Comparison of ENCODE assay signal across 10 mouse cellular contexts in the genomic region with DNA sequence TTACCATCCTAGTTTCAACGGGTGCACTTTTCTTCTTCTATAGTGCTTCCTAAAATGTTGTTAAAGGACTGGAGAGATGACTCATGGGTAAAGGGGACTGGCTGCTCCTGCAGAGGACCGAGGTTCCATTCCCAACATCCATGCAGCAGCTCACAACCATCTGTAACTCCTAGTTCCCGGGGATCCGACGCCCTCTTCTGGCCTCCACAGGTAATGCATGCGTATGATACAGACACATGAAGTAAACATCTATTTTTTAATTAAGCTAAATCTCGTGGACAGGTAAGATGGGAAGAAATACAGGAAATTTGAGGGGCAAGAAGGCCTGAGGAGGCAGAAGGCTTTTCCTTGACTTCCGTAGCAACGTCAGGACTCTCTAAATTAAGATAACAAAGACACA. TPM values are rescaled to one million over a fixed set of nuclear protein-coding genes. Genes with fewer than 3 reads are reported as not detected.
DNase-seq lines count a peak whose midpoint lies in the region; ATAC-seq lines count a peak whose summit lies in the region.
"Had no signal": no experiment of that assay in that cellular context is flagged by ENCODE, and none has a peak within 500 bp of the region (broad histone marks: within the 10 kb centered on the region; RNA-seq: fewer than 3 reads in every experiment).

No protein-coding gene starts in this region.

- H3K27ac ChIP-seq in heart, embryonic 16.5 days (ENCODE audit: low read length) = peak overlapping the region; percentile 22
- no peak overlapping the region for H3K27ac ChIP-seq in heart, embryonic 12.5 days (ENCODE audit: poor library complexity, severe bottlenecking)
- no peak overlapping the region for H3K27ac ChIP-seq in neural tube, embryonic 15.5 days (replicated peaks)
- H3K27ac ChIP-seq: neural tube, embryonic 12.5 days had no signal

- H3K9ac ChIP-seq in heart, embryonic 16.5 days (ENCODE audit: low read length) = no peak overlapping the region; the same call in 1 of the 2 replicates
- H3K9ac ChIP-seq in heart, embryonic 12.5 days = no peak overlapping the region
- no peak overlapping the region for H3K9ac ChIP-seq in neural tube, embryonic 15.5 days (replicated peaks)

- H3K4me3 ChIP-seq in heart, embryonic 16.5 days (ENCODE audit: low read length) = no peak overlapping the region
- H3K4me3 ChIP-seq in heart, embryonic 12.5 days = no peak overlapping the region
- no peak overlapping the region for H3K4me3 ChIP-seq in neural tube, embryonic 15.5 days (replicated peaks)

- DNase-seq in NIH3T3 (ENCODE audit: low read depth) (peak; percentile 23), MN1 (ENCODE audit: low spot score) (no peak)
- DNase-seq in kidney, adult 9 months = peak; percentile 73
- DNase-seq in right cerebral cortex, adult 18-20 months = no peak
- DNase-seq in gastrocnemius, adult 8-10 months (ENCODE audit: low spot score in 2 of 2) = no peak

- no peaks in the 10 kb centered on the region for H3K36me3 ChIP-seq in heart, embryonic 16.5 days (ENCODE audit: control insufficient read depth, insufficient read depth)
- H3K36me3 ChIP-seq in heart, embryonic 12.5 days = no peaks in the 10 kb centered on the region
- no peaks in the 10 kb centered on the region for H3K36me3 ChIP-seq in neural tube, embryonic 15.5 days
- H3K36me3 ChIP-seq: neural tube, embryonic 12.5 days had no signal

- peaks cover 15% of the 10 kb centered on the region for H3K4me1 ChIP-seq in heart, embryonic 16.5 days (ENCODE audit: control insufficient read depth, insufficient read depth, low read length)
- peaks cover 25% of the 10 kb centered on the region for H3K4me1 ChIP-seq in heart, embryonic 12.5 days (replicated peaks)
- H3K4me1 ChIP-seq in neural tube, embryonic 15.5 days = peaks cover 16% of the 10 kb centered on the region

- no peaks in the 10 kb centered on the region; the same call in 1 of the 2 replicates for H3K9me3 ChIP-seq in heart, embryonic 16.5 days (replicated peaks; ENCODE audit: control insufficient read depth, low read length)
- H3K9me3 ChIP-seq in heart, embryonic 12.5 days (replicated peaks) = peaks cover 3% of the 10 kb centered on the region; the same call in 1 of the 2 replicates
- no peaks in the 10 kb centered on the region for H3K9me3 ChIP-seq in neural tube, embryonic 15.5 days (replicated peaks)
- H3K9me3 ChIP-seq: neural tube, embryonic 12.5 days had no signal

- no peaks in the 10 kb centered on the region for H3K27me3 ChIP-seq in heart, embryonic 16.5 days (ENCODE audit: control insufficient read depth, insufficient read depth, low read length)
- no peaks in the 10 kb centered on the region for H3K27me3 ChIP-seq in heart, embryonic 12.5 days (replicated peaks)
- H3K27me3 ChIP-seq in neural tube, embryonic 15.5 days (replicated peaks) = no peaks in the 10 kb centered on the region
- H3K27me3 ChIP-seq: neural tube, embryonic 12.5 days had no signal

- peak overlapping the region; percentile 99; the same call in 1 of the 2 replicates for H3K4me2 ChIP-seq in heart, embryonic 16.5 days (ENCODE audit: low read depth, low read length)
- H3K4me2 ChIP-seq in heart, embryonic 12.5 days = no peak overlapping the region
- H3K4me2 ChIP-seq in neural tube, embryonic 15.5 days = peak overlapping the region; percentile 89; the same call in 1 of the 2 replicates

- WGBS in heart, embryonic 16.5 days = 35% methylated on average over 9 of the region's 9 CpGs
- WGBS in heart, embryonic 12.5 days = 38% methylated on average over 9 of the region's 9 CpGs
- WGBS in neural tube, embryonic 15.5 days = 44% methylated on average over 9 of the region's 9 CpGs

- no peak for ATAC-seq in heart, embryonic 16.5 days (replicated peaks; ENCODE audit: extremely low read depth, insufficient read depth, low FRiP score)
- ATAC-seq in heart, embryonic 12.5 days (ENCODE audit: insufficient number of reproducible peaks, low FRiP score) = no peak
- ATAC-seq in neural tube, embryonic 15.5 days (ENCODE audit: low FRiP score) = no peak

RNA-seq across cellular contexts. Expression of a gene that starts 29.2 kb away (rescaled TPM):
- polyA plus RNA-seq in heart, embryonic 16.5 days (2015; fragmentation: Nextera tagmentation; extraction: Ambion mirVana) = 12.4 and 12.7 TPM in 2 replicates
- polyA plus RNA-seq in heart, embryonic 12.5 days (2016; fragmentation: Nextera tagmentation; extraction: Ambion mirVana) = 17.1 and 19.2 TPM in 2 replicates
- 33.0 and 35.1 TPM in 2 replicates for polyA plus RNA-seq in neural tube, embryonic 15.5 days (2015; fragmentation: Nextera tagmentation; extraction: Ambion mirVana)
- 1 to 10 TPM; 4.3 to 5.3 (median 4.5) TPM for total RNA-seq in gastrocnemius, adult 8-10 months (2022)

RNA-seq across cellular contexts. Expression of a gene that starts 36.6 kb away (rescaled TPM):
- 1.4 TPM in 1 of 2 replicates, not detected in the other for polyA plus RNA-seq in heart, embryonic 16.5 days (2015; fragmentation: Nextera tagmentation; extraction: Ambion mirVana)
- polyA plus RNA-seq in heart, embryonic 12.5 days (2016; fragmentation: Nextera tagmentation; extraction: Ambion mirVana) = 0.45 TPM in 1 of 2 replicates, not detected in the other
- 3.4 and 5.4 TPM in 2 replicates for polyA plus RNA-seq in neural tube, embryonic 15.5 days (2015; fragmentation: Nextera tagmentation; extraction: Ambion mirVana)
- 1 to 10 TPM; 2.1 to 2.7 (median 2.5) TPM for total RNA-seq in gastrocnemius, adult 8-10 months (2022)
- polyA plus RNA-seq: gonadal fat pad, adult 2 months had no signal

Comparison
In these comparisons a context has a peak if more than half of its experiments do, and no peak if none do; other contexts are left out.
1. DNase-seq: peak in NIH3T3 (single experiment) and kidney, adult 9 months (single experiment); none in right cerebral cortex, adult 18-20 months (single experiment), MN1 (single experiment) and gastrocnemius, adult 8-10 months (0 of 2).